24 mouse cellular contexts compared by ENCODE assay signal in genomic region chr3:102084833-102085491, GRCm38 (mm10). TPM values are rescaled to one million over a fixed set of nuclear protein-coding genes. Genes with fewer than 3 reads are reported as not detected.
A peak's percentile ranks its signal among the peaks of the same experiment; 100 is the strongest.
DNase-seq lines count a peak whose midpoint lies in the region; ATAC-seq and TF ChIP-seq lines count a peak whose summit lies in the region.
"Had no signal": no experiment of that assay in that cellular context is flagged by ENCODE, and none has a peak within 500 bp of the region (broad histone marks: within the 10 kb centered on the region; RNA-seq: fewer than 3 reads in every experiment).

No protein-coding gene starts in this region.

- peak overlapping the region; percentile 68; the same call in 1 of the 2 replicates for H3K9ac ChIP-seq in heart, embryonic 13.5 days
- H3K9ac ChIP-seq in heart, postnatal 0 days (replicated peaks; ENCODE audit: low read depth, low read length), result peak overlapping the region; percentile 47; the same call in 1 of the 2 replicates
- H3K9ac ChIP-seq: embryonic facial prominence, embryonic 15.5 days; hindbrain, embryonic 12.5 days; kidney, embryonic 15.5 days had no signal

- H3K9me3 ChIP-seq in heart, embryonic 13.5 days, result no peaks in the 10 kb centered on the region
- H3K9me3 ChIP-seq in heart, postnatal 0 days (replicated peaks; ENCODE audit: control insufficient read depth, low read length), result no peaks in the 10 kb centered on the region
- H3K9me3 ChIP-seq: embryonic facial prominence, embryonic 15.5 days; forebrain, embryonic 10.5 days; hindbrain, embryonic 12.5 days; kidney, embryonic 15.5 days had no signal

- intact Hi-C loops in gastrocnemius, adult 2 months (cut with DNase I), result loop anchor here (2.0 to 10.0 kb wide), 2 partner anchors 14 to 610 kb away; no protein-coding TSS in a partner anchor
- intact Hi-C loops in heart, postnatal 10 days (cut with DNase I), result loop anchor here (5.0 to 10.0 kb wide), 3 partner anchors 82 to 610 kb away; no protein-coding TSS in a partner anchor
- intact Hi-C loops in heart, postnatal 36 days (cut with DNase I), result loop anchor here (5.0 kb wide), 4 partner anchors 37 to 617 kb away; no protein-coding TSS in a partner anchor

- 59% methylated on average over 13 of the region's 13 CpGs for WGBS in heart, embryonic 13.5 days
- 46% methylated on average over 13 of the region's 13 CpGs for WGBS in heart, postnatal 0 days

- TF ChIP-seq EP300 in heart, postnatal 0 days (IDR thresholded peaks at IDR 0.05; ENCODE audit: low read depth), result no peak

- 0 out of 2 replicates have a peak, but pooled peaks cover 3% of the 10 kb centered on the region for H3K27me3 ChIP-seq in heart, embryonic 13.5 days (replicated peaks)
- no peaks in the 10 kb centered on the region for H3K27me3 ChIP-seq in heart, postnatal 0 days (ENCODE audit: control insufficient read depth, insufficient read depth, low read length)
- H3K27me3 ChIP-seq: embryonic facial prominence, embryonic 15.5 days; Patski had no signal

- H3K4me1 ChIP-seq in heart, embryonic 13.5 days, result peaks cover 57% of the 10 kb centered on the region
- H3K4me1 ChIP-seq in heart, postnatal 0 days (ENCODE audit: control insufficient read depth, insufficient read depth), result peaks cover 28% of the 10 kb centered on the region
- H3K4me1 ChIP-seq: kidney, embryonic 15.5 days had no signal

- peak overlapping the region; percentile 78 for H3K27ac ChIP-seq in gastrocnemius, adult 2 months
- H3K27ac ChIP-seq in heart, embryonic 13.5 days (replicated peaks), result peak overlapping the region; percentile 82
- H3K27ac ChIP-seq in heart, postnatal 0 days (ENCODE audit: low read depth), result peak overlapping the region; percentile 90
- H3K27ac ChIP-seq: embryonic facial prominence, embryonic 15.5 days; forebrain, embryonic 10.5 days; hindbrain, embryonic 12.5 days; kidney, embryonic 15.5 days had no signal

- H3K4me3 ChIP-seq in gastrocnemius, adult 2 months, result no peak overlapping the region
- H3K4me3 ChIP-seq in heart, embryonic 13.5 days, result no peak overlapping the region
- no peak overlapping the region for H3K4me3 ChIP-seq in heart, postnatal 0 days (ENCODE audit: low read depth, low read length)
- H3K4me3 ChIP-seq: embryonic facial prominence, embryonic 15.5 days; erythroblast, embryonic 14.5 days; forebrain, embryonic 10.5 days; hindbrain, embryonic 12.5 days; kidney, embryonic 15.5 days had no signal

- no peak overlapping the region; the same call in 1 of the 2 replicates for H3K4me2 ChIP-seq in heart, embryonic 13.5 days
- peak overlapping the region; percentile 67 for H3K4me2 ChIP-seq in heart, postnatal 0 days (ENCODE audit: low read depth, low read length)
- H3K4me2 ChIP-seq: embryonic facial prominence, embryonic 15.5 days; hindbrain, embryonic 12.5 days; kidney, embryonic 15.5 days had no signal

- ATAC-seq in heart, embryonic 13.5 days (ENCODE audit: extremely low read depth, insufficient number of reproducible peaks, low FRiP score, low TSS enrichment), result no peak
- no peak for ATAC-seq in heart, postnatal 0 days (ENCODE audit: insufficient read depth, low read depth)
- ATAC-seq: CD4-positive, CD25-positive, alpha-beta regulatory T cell, adult 4 months; forebrain, embryonic 14.5 days; hindbrain, embryonic 16.5 days; inflammation-experienced regulatory T-cells, adult 6 months; Patski had no signal

- no peaks in the 10 kb centered on the region for H3K36me3 ChIP-seq in heart, embryonic 13.5 days
- H3K36me3 ChIP-seq in heart, postnatal 0 days (replicated peaks; ENCODE audit: control insufficient read depth, insufficient read depth, low read length), result no peaks in the 10 kb centered on the region
- H3K36me3 ChIP-seq: embryonic facial prominence, embryonic 15.5 days; forebrain, embryonic 10.5 days; hindbrain, embryonic 12.5 days; kidney, embryonic 15.5 days had no signal

- TF ChIP-seq CTCF in gastrocnemius, adult 2 months (IDR thresholded peaks at IDR 0.05), result no peak
- no peak for TF ChIP-seq CTCF in heart, postnatal 0 days (IDR thresholded peaks at IDR 0.05; ENCODE audit: low read depth)

- no peak for DNase-seq in gastrocnemius, adult 2 months
- DNase-seq in gastrocnemius, adult 8-10 months (ENCODE audit: low spot score in 2 of 2), result no peak
- DNase-seq in heart, postnatal 10 days, result no peak
- DNase-seq in heart, postnatal 0 days (ENCODE audit: low spot score), result peak; percentile 40
- DNase-seq in heart, postnatal 36 days, result no peak
- peak; percentile 42 for DNase-seq in ZHBTc4 (ENCODE audit: low read depth, low spot score)
- no peak for DNase-seq in cerebellum, postnatal 4 days (ENCODE audit: low spot score in 2 of 2)
- DNase-seq: B cell, adult 2 months; cerebellum, adult 2 months; cerebellum, postnatal 10 days; embryo, embryonic 11 days; kidney, adult 2 months had no signal

RNA-seq across cellular contexts. Expression of gene Casq2, which starts 1.3 kb away (rescaled TPM):
- 100 to 1,000 TPM in 1 of 2 experiments, 10 to 100 TPM in 1; 21.9 to 106 TPM for total RNA-seq in gastrocnemius, adult 2 months (2021)
- total RNA-seq in gastrocnemius, adult 8-10 months (2022), result 10 to 100 TPM; 27.2 to 31.0 (median 28.5) TPM
- 196 and 217 TPM in 2 replicates for polyA plus RNA-seq in heart, embryonic 13.5 days (2015; fragmentation: Nextera tagmentation; extraction: Ambion mirVana)
- total RNA-seq in heart, postnatal 10 days (2021), result 1,000 to 10,000 TPM; 1,032 to 1,091 TPM
- 836 and 965 TPM in 2 replicates for total RNA-seq in heart, postnatal 0 days (2014; rRNA removed; ENCODE audit: low replicate concordance)
- 809 and 872 TPM in 2 replicates for polyA plus RNA-seq in heart, postnatal 0 days (2015; fragmentation: Nextera tagmentation; extraction: Ambion mirVana)
- total RNA-seq in heart, postnatal 36 days (2021), result 1,000 to 10,000 TPM in 1 of 2 experiments, 100 to 1,000 TPM in 1; 876 to 1,038 TPM
- total RNA-seq: common myeloid progenitor, adult 5-6 weeks had no signal
- polyA plus RNA-seq: CD4-positive, CD25-positive, alpha-beta regulatory T cell, adult 4 months; erythroblast, embryonic 14.5 days; forebrain, embryonic 10.5 days; inflammation-experienced regulatory T-cells, adult 6 months had no signal

Comparison
In these comparisons a context has a peak if more than half of its experiments do, and no peak if none do; other contexts are left out.
1. DNase-seq: peak in heart, postnatal 0 days (single experiment) and ZHBTc4 (single experiment); none in gastrocnemius, adult 2 months (single experiment), gastrocnemius, adult 8-10 months (0 of 2), heart, postnatal 10 days (0 of 2), heart, postnatal 36 days (0 of 2) and cerebellum, postnatal 4 days (0 of 2).
2. Peak in every context shown above with its lines, with median percentiles within 50 percentile points of each other: H3K27ac ChIP-seq.